Mouse (Mus musculus) inflammation-experienced regulatory T-cells, adult 6 months (primary cell): Measurements from ENCODE around the gene Cfp. TPM values are rescaled to one million over a fixed set of nuclear protein-coding genes. Genes with fewer than 3 reads are reported as not detected.

Experiments used
- ATAC-seq: one replicate; pipeline ENCODE4 v1.8.0; 2017
- polyA plus RNA-seq, 3 experiments: library from polyadenylated mRNA; unstranded; fragments of 100-300 nt; shearing (Covaris generic); gene quantifications; one replicate each; pipeline ENCODE4 v1.2.1; 2017

Cfp gene
- 1 to 10 TPM; 4.7 to 6.6 (median 6.3) TPM for polyA plus RNA-seq

DNA sequence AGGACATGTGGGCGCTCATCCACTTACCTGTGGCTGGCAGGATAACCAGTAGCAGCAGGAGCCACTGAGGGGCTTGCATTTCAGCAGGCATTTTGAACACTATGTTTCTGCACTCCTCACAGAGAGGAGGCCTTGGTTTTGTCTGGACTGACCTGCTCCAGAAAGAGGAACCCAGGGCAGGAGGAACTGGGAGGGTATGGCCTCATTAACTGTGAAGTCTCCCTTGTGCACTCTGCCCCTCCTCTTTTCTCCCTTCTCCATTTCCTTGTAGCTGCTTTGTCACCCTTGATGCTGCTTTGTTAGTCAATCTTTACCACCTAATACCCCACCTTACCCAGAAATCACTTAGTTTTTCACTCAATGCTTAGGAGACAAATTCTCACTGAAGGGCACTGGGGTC lies at the start of gene Cfp:
TSS of gene Cfp (minus strand) at position 192 of the 400 bp plus-strand sequence.
- ATAC-seq: no peak

DNA sequence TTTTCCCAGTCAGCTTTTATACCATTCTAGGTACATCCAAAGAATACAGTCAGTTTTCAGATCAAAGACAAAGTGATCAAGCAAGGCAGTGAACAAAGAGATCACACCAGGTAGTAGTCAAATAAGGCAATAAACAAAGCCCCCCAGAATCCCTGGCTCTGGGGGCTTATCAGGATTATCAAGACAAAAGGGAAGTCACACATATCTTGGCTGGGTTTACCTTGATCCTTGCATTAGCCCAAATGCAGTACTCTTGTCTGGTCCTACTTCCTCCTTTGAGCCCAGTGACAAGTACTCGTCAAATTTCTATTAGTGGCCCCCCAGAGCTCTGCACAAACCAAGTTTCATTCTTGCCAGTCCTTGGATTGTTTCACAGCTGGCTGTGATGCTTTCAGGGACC lies 49.5 kb upstream of the Cfp start:
- no peak for ATAC-seq

DNA sequence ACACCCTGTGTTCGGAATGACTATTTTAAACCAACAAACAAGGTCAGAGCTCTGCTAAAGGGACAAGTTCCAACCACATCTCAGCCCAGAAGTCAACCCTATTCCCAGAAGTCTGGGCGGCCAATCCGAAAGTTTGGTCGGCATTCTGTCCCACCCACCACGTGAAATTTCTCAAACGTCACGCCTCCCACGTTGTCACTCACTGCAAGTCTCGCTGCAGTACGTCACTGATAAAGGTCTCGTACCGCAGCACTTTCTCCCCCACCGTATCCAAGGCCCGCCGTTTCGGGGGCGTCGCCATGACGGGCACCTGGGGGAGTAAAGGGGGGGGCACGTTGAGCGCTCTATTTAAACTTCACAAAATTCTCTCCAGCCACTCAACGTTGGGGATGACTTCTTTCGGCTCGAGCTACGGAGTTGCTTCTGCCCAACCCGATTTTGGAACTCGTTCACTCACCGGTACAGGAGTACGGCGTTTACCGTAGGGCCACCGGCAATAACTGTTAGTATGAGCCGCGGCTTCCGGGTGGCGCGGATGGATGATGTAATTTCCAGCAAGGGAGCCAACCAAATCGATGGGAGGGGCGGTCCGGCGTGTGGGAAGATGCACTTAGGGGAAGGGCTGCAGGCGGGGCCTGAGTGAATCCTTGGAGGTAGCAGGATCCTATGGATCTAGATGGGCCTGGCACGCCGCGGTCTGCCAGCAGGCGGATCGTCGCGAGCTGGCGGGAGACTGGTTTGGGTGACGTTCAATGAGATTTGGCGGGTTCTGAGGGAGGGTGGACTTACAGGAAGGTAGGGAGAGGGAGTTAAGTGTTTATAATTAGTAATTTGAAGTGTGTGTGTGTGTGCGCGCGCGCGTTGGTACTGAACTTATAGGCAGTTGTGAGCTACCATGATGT lies 30.4 kb upstream of the Cfp start, which contains the start of gene Uxt:
TSS of gene Uxt (minus strand) at position 541 of the 902 bp plus-strand sequence.
- peak; percentile 86 for ATAC-seq

DNA sequence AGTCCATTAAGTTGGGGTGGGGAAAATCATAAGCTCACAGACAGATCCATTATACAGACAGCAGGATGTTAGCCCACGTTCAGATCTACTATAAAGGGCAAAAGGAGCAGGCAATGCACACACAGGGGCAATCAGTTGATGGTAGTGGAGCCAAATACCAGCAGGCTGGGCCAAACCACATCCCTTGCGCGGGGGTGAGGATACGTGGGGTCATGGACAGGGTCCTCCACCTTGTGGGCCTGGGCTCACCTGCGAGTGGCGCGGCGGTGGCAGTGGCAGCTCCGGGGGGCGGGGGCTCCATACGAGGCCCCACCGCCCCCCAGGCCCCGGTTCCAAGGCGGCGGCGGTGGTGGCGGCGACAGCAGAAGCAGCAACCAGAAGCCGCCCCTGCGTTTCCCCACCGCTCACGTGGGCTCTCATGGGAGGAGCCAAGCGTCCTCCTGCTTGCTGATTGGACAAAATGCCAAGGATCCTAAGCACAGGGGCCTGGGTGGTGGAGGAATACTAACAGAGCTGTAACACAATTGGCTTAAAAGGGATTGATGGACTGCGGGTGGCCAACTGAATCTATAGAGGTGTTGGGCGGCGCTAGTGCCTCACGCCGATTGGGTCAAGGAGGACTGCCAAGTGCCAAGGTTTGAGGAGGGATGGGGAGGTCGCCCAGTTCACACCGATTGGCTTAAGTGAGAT lies 19.0 kb upstream of the Cfp start, which contains the start of gene Elk1:
TSS of gene Elk1 (minus strand) at position 418 of the 690 bp plus-strand sequence.
- peak; percentile 94 for ATAC-seq

DNA sequence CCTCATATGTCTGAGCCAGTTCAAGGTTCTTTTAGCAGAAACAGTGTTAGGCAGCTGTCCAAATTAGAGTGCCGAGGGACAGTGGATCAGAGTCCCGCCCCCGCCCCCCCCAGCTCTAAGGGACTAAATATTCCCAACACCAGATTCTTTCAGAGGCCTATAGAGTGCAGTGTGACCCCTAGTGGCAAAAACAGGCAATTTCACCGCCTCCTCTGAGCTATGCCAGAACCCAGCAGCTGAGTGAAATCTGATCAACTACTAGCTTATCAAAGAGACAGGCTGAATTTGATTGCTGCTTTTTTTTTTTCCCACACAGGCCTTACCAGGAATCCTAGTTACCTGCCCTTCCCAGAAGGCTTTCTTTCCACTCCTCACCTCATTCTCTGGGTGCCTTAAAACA lies 14.7 kb upstream of the Cfp start:
- no peak for ATAC-seq

DNA sequence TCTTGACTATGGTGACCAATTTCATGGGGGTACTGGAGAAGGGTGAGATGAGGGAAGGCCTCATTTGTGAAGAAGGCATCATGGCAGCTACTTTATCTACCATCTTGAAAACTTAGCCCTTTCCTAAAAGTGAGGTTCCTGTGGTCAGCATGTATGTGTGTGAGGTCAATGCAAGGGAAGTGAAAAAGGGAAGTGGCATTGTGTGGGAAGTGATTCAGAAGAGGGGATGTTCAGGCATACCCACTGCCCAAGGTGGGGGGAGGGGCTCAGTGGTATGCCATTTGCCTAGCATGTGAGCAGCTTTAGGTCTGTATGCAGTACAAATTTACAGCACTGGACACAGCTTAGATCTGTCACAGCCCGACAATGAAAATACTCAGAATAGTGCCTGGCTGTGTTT lies 608 bp upstream of the Cfp start:
- ATAC-seq: no peak

DNA sequence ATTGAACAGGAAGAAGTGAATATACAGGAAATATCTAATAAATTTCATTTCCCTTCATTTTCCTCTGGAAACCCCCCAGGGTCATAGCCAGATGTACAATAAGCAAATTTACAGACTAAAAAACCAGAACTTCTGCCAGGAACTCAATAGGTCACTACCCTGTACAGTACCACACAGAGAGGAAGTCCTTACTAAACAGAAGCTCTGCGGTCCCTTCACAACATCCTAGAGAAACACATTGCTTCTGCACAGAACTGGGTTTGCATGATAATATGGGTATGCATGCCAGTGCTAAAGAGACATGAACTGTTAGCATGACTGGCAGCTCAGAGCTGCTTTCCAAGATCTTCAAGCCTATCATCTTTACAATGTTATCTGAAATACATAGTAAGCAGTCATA lies 1.5 kb downstream of the Cfp start:
- no peak for ATAC-seq

DNA sequence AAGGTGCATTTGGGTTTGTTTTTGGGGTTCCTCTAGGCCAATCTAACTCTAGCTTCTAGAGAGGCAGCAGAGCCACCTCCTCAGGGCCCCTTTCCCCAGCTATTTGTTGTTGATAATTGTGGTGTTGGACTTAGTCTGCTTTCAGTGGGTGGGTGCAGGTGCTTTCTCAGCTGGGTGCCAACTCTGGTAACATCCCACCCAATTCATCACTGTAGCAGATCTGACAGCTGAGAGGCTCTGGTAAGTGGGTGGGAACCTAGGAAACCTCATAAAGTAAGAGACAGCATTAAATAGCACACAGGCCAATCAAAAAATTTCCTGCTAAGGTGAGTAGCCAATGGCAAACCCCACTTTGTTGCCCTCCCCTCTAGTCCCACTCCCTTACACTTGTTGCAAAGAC lies 6.4 kb downstream of the Cfp start:
- ATAC-seq: no peak

DNA sequence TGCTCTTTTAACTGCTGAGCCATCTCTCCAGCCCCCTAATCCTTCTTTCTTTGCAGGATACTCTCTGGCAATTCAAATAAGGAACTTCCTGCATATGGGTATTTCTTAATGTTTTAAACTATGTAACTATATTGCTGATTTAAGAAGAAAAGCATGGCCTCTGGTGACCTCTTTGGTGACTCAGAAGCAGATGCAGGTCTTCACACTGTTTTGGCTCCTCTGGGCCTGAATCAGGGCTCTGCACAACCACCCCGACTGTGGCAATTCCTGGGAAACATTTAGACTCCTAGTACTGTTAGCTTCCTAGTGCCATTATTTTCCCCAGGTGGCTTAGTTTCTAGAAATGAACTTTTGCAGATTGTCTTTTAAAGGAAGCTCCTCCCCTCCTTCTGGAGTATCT lies 7.8 kb downstream of the Cfp start:
- ATAC-seq: no peak

DNA sequence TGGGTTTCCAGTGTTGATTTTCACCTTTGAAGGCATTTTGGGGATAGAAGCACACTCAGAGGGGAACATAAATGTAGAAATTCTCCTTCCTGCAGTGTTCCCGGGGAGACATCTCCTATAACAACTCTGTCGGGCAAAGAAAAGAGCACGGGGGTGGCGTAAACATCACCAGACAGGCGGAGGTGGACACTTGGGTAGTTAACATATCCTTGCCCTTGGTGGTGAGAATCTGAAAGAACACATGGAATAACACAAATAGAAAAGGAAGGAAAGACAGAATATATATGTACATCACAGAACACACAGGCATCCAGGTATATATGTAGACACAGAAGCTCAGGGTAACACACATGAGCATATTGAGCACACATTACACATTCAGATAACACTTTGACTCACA lies 10.0 kb downstream of the Cfp start:
- ATAC-seq: no peak

DNA sequence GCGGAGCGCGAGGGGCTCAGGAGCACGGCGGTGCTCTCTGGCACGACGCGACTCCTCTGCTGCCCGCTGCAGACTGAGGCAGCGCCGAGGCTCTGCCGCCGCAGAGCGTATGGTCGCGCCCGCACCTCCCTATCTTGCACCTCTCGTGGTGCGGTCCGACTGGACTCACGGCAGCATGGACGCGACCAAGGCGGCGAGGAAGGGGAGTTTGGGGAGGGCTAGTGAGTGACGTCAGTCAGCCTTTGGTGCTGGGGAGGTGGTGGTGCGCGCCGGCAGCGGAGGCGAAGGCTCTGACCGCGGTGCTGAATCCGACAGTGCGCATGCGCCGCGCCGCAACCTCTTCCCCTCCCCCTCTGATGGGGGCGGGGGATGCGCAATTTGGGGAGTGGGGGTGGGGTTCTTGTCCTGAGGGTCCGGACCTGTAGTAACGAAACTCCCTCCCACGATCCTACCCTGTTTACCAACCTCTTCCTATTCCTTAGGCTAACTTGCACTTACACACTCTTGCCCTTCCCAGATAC lies 10.5 kb downstream of the Cfp start, which contains the start of gene Syn1:
TSS of gene Syn1 (minus strand) at position 161 of the 521 bp plus-strand sequence.
- peak; percentile 97 for ATAC-seq

DNA sequence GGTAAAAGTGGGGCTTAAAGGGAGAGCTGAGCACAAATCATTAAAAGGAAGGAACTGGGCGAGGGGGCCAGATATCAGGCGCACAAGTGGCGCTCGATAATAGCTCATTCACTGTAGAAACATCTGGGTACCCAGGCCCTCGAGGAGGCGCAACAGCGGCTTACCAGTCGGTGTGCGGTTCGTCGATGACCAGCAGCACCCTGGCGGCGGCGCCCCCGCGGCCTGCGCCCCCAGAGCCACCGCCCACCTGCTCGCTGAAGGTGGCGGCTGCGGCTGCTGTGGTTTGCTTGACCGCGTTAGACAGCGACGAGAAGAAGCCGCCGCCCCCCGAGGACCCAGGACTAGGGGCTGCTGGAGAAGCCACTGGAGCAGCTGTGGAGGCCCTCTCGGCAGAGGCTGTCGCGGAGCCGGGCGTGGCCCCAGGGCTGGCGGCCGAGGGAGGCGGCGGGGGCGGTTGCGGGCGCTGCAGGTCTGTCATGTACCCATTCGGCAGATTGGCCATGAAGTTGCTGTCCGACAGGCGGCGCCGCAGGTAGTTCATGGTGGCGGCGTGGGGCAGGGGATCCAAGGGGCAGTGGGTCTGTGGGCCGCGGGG lies 11.0 kb downstream of the Cfp start:
- peak; percentile 24 for ATAC-seq

DNA sequence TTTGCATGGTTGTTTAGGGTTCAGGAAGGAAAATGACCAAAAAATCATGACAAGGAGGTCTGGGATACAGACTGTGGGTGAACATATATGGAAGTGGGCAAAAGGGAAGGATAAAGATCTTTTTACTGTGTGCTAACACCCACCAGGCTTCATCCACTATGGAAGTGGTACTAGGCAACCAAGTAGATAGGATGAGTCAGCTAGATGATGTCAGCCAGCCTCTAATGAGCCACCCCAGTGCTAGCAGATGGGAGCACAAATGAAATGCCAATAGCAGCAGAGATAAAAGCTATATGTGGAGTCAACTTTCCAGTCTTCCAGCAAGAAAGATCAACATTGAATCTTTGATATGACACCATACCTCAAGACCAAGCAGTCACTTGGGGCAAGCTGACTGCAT lies 16.3 kb downstream of the Cfp start:
- no peak for ATAC-seq

DNA sequence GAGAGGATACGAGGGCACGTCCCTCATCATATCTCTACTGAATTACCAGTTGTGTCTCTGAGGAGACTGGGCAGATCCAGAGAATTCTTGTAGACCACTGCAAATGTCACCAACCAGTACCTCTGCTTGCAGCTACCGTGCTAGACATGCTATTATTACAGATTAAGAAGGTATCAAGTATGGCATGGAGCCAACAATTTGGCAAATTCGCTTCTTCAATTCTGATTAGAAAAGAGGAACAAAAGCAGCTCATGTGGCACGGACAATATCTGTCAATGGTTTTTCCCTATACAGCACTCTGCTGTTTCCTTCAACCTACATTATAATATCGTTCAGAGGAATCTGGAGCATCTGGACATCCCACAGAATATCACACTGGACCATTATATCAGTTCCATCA lies 17.6 kb downstream of the Cfp start:
- no peak for ATAC-seq

DNA sequence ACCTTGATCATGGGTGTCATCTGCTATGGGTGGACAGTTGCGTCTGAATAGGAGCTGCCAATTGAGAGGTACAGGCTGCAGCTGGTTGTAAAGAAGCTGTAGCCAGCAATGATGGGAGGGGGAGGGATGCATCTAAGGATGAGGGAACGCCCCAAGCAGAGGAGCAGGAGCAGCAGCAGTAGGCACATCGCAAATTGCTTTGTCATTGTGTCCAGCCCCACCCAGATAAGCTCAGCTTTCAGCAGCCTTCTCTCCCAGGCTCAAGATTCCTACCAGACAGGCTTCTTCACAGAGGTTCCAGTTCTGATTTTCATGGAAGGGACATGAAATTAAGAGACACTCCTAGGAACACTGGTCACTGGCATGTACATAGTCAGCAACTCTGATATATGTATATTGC lies 21.3 kb downstream of the Cfp start:
- no peak for ATAC-seq

Other genes starting within 250 kb of the Cfp start
- gene Cdk16, start 243.6 kb downstream of the Cfp start, polyA plus RNA-seq: 10 to 100 TPM in 2 of 3 experiments, 1 to 10 TPM in 1; 5.6 to 14.2 (median 13.1) TPM
- gene Usp11, start 227.6 kb downstream of the Cfp start, polyA plus RNA-seq: 10 to 100 TPM in 2 of 3 experiments, 1 to 10 TPM in 1; 6.5 to 21.8 (median 12.9) TPM
- 100 to 1,000 TPM in 2 of 3 experiments, 10 to 100 TPM in 1; 99.1 to 180 (median 137) TPM for gene Araf, start 133.7 kb downstream of the Cfp start, polyA plus RNA-seq
- not detected for gene Timp1, start 61.4 kb downstream of the Cfp start, polyA plus RNA-seq
- gene Syn1, start 10.6 kb downstream of the Cfp start, polyA plus RNA-seq: not detected
- gene Elk1, start 19.1 kb upstream of the Cfp start, polyA plus RNA-seq: 1 to 10 TPM; 3.2 to 6.3 (median 3.4) TPM
- 10 to 100 TPM; 34.8 to 45.2 (median 42.1) TPM for gene Uxt, start 30.5 kb upstream of the Cfp start, polyA plus RNA-seq
- 10 to 100 TPM; 17.9 to 20.9 (median 20.3) TPM for gene Zfp182, start 130.8 kb upstream of the Cfp start, polyA plus RNA-seq
- gene Spaca5, start 136.9 kb upstream of the Cfp start, polyA plus RNA-seq: not detected
- gene Zfp300, start 158.0 kb upstream of the Cfp start, polyA plus RNA-seq: 1 to 10 TPM; 2.8 to 4.5 (median 3.4) TPM
- gene Ssxa1, start 184.3 kb upstream of the Cfp start, polyA plus RNA-seq: not detected
- gene Gm21876, start 244.1 kb upstream of the Cfp start, polyA plus RNA-seq: not detected